Mouse (Mus musculus) olfactory bulb, adult 2 months (tissue): ENCODE results near the gene Kcna10.

Experiments
- CTCF ChIP-seq: fragments of 200-500 bp; IDR thresholded peaks from 2 replicates; pipeline ENCODE4 v1.5.1; 2012; ENCODE audit warnings: low read depth, mild to moderate bottlenecking, low read length, moderate library complexity; ENCODE audit not compliant: insufficient read depth
- POLR2A ChIP-seq: fragments of 200-500 bp; IDR thresholded peaks from 2 replicates; pipeline ENCODE4 v1.6.1; 2012; ENCODE audit warnings: mild to moderate bottlenecking, low read depth, low read length, moderate library complexity; ENCODE audit not compliant: insufficient read depth

DNA sequence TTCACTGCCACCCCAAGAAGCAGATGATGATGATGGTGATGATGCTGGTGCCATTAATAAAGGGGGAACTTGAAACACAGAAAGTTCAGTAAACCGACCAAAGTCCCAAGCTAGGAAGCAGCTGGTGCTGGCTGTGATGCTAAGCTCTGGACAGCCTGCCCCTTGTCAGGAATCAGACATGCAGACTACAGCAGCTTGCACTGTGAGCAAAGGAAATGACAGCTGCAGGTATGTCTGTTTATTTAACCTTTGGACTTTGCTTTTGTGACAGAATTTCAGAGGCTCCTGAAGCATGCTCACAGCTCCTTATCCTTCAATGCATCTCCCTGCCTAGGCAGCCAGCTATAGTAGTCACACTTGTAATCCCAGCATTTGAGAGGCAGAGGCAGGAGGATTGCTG, 47.7 kb downstream of the Kcna10 start, which contains the start of gene A630076J17Rik:
- TF ChIP-seq POLR2A (no peak), CTCF (no peak)
